Mouse (Mus musculus): ENCODE results near the gene Sh3rf3.

DNA sequence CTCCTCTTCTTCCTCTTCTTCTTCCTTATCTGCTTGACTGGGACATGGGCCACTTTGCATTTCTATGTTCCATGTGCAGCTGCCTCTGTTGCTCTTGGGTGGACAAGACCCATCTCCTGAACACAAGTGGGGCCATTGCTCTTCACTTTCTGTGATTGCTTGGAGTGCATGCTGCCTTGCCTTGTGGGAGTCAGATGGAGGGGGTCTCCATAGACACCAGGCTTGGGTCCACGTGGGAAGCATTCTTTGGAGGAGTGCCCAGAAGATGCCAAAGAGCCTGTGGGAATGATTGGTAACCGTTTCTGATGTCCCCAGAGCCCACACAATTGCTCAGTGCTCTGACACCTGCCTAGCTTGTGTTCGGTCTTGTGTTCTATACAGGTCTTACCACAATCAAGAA, 124.4 kb downstream of the Sh3rf3 start:
- TF ChIP-seq CTCF (IDR thresholded peaks at IDR 0.05; ENCODE audit: low read depth) (no peak), EP300 (IDR thresholded peaks at IDR 0.05; ENCODE audit: low read depth) (no peak)

All from liver, embryonic 14.5 days (tissue).